Mouse (Mus musculus) embryonic facial prominence, embryonic 11.5 days (tissue): Measurements from ENCODE around the gene Zbtb8a. TPM values are rescaled to one million over a fixed set of nuclear protein-coding genes. Genes with fewer than 3 reads are reported as not detected.
A peak's percentile ranks its signal among the peaks of the same experiment; 100 is the strongest.
"Not testable (repeated sequence)": the region's sequence is repeated elsewhere in the genome, so short reads cannot be mapped to it uniquely, and the experiment has no call there.

ENCODE experiments used
- ATAC-seq: fragments of 200-750 bp; cut with Nextera tagmentation; replicated peaks from 2 replicates; pipeline ENCODE4 v1.8.0; 2017; ENCODE audit warnings: low read depth; ENCODE audit not compliant: insufficient number of reproducible peaks, low FRiP score, low TSS enrichment
- DNase-seq: peaks from one replicate; pipeline ENCODE4 v3.0.0-alpha.2; 2015; ENCODE audit warnings: low spot score
- H3K27ac ChIP-seq: fragments of 300-500 bp; sonication (generic); replicated peaks from 2 replicates; pipeline ENCODE4 v1.5.1; 2014; ENCODE audit warnings: mild to moderate bottlenecking, low read depth, low read length, control low read depth
- H3K27me3 ChIP-seq: fragments of 300-500 bp; sonication (generic); 2 replicates; pipeline ENCODE4 v1.6.1; 2014; ENCODE audit warnings: mild to moderate bottlenecking, low read length, moderate library complexity, mixed read lengths; ENCODE audit not compliant: control insufficient read depth, insufficient read depth
- H3K36me3 ChIP-seq: fragments of 300-500 bp; sonication (generic); replicated peaks from 2 replicates; pipeline ENCODE4 v1.6.1; 2014; ENCODE audit warnings: low read depth, mild to moderate bottlenecking, low read length, moderate library complexity, mixed read lengths; ENCODE audit not compliant: control insufficient read depth, insufficient read depth
- H3K4me1 ChIP-seq: fragments of 300-500 bp; sonication (generic); 2 replicates; pipeline ENCODE4 v1.6.1; 2014; ENCODE audit warnings: low read length, mixed read lengths; ENCODE audit not compliant: control insufficient read depth, insufficient read depth
- H3K4me2 ChIP-seq: fragments of 300-500 bp; sonication (generic); 2 replicates; pipeline ENCODE4 v1.6.1; 2014; ENCODE audit warnings: low read depth, mild to moderate bottlenecking, control low read depth, low read length, moderate library complexity
- H3K4me3 ChIP-seq: fragments of 300-500 bp; sonication (generic); 2 replicates; pipeline ENCODE4 v1.5.1; 2014; ENCODE audit warnings: low read depth, low read length, control low read depth
- H3K9ac ChIP-seq: fragments of 300-500 bp; sonication (generic); replicated peaks from 2 replicates; pipeline ENCODE4 v1.6.1; 2014; ENCODE audit warnings: mild to moderate bottlenecking, control low read depth, low read length
- H3K9me3 ChIP-seq: fragments of 300-500 bp; sonication (generic); replicated peaks from 2 replicates; pipeline ENCODE4 v1.6.1; 2016; ENCODE audit warnings: mild to moderate bottlenecking, low read length, inconsistent platforms, mixed read lengths; ENCODE audit not compliant: control insufficient read depth
- WGBS: fragments of 180-500 bp; shearing (Covaris S2); extraction: QIAGEN DNeasy Blood & Tissue Kit; methylation state at CpG from one replicate; pipeline ENCODE4 v1.1.7; 2014; 5-methylcytosine and 5-hydroxymethylcytosine counted together
- polyA plus RNA-seq: library from polyadenylated mRNA; unstranded; fragments of >200 nt; fragmentation: Nextera tagmentation; extraction: Ambion mirVana; gene quantifications from 2 replicates; pipeline ENCODE4 v1.2.1, GENCODE M21; 2014

Gene Zbtb8a
- polyA plus RNA-seq: 6.5 and 7.2 TPM in 2 replicates

- Histone ChIP-seq H3K4me2 (peak within 1 kb of the TSS; percentile 79), H3K9me3 (no peaks in the 10 kb centered on the region)
- 2% methylated on average over 52 of the region's 65 CpGs for WGBS
Observed at GRCm38 (mm10) chr4:129377601-129378390, at the start of gene Zbtb8a. Gene Zbtb8a (minus strand): TSS chr4:129378116.

GRCm38 (mm10) chr4:129418321-129418720, 40.4 kb upstream of the Zbtb8a start:
- ATAC-seq (no peak), DNase-seq (no peak)
- H3K4me1 ChIP-seq: no peaks in the 10 kb centered on the region
- 76% methylated on average over 5 of the region's 5 CpGs for WGBS
- no peak overlapping the region for H3K4me2 ChIP-seq
- H3K27ac ChIP-seq: no peak overlapping the region
- H3K36me3 ChIP-seq: no peaks in the 10 kb centered on the region
- no peak overlapping the region for H3K9ac ChIP-seq
- H3K9me3 ChIP-seq: no peaks in the 10 kb centered on the region
- H3K27me3 ChIP-seq: no peaks in the 10 kb centered on the region
- no peak overlapping the region for H3K4me3 ChIP-seq

More at GRCm38 (mm10) chr4:129377601-129378390, at the start of gene Zbtb8a:
- DNase-seq: peak; percentile 69
- Histone ChIP-seq H3K27ac (peak within 1 kb of the TSS; percentile 59), H3K27me3 (peaks cover 10% of the 10 kb centered on the region), H3K4me3 (peak within 1 kb of the TSS; percentile 71), H3K36me3 (no peaks in the 10 kb centered on the region), H3K4me1 (no peaks in the 10 kb centered on the region), H3K9ac (peak within 1 kb of the TSS; percentile 87)
- ATAC-seq: no peak

DNA sequence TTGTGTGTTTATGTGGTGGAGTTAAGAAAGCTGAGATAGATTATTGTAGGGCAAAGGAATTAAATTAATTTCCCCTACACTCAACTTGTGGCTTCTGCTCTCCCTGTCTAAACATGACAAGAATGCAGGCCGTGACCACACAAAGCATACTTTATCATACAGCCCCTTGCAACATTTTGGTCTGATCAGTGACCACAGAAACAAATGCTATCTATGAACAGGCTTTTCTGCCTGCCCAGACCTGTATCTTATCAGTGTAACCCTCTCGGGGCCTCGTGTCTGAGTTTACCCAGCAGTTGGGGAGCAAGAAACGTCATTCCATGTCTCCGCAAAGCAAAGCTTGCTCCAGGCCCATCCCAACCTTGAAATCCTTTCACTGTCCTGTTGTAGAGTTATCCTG, 38.6 kb upstream of the Zbtb8a start:
- no peak overlapping the region for H3K9ac ChIP-seq
- H3K27ac ChIP-seq: no peak overlapping the region
- H3K9me3 ChIP-seq: no peaks in the 10 kb centered on the region
- WGBS: 80% methylated on average over 5 of the region's 5 CpGs
- H3K36me3 ChIP-seq: no peaks in the 10 kb centered on the region
- no peaks in the 10 kb centered on the region for H3K4me1 ChIP-seq
- H3K4me3 ChIP-seq: no peak overlapping the region
- no peaks in the 10 kb centered on the region for H3K27me3 ChIP-seq
- ATAC-seq (no peak), DNase-seq (peak; percentile 6)
- no peak overlapping the region for H3K4me2 ChIP-seq

DNA sequence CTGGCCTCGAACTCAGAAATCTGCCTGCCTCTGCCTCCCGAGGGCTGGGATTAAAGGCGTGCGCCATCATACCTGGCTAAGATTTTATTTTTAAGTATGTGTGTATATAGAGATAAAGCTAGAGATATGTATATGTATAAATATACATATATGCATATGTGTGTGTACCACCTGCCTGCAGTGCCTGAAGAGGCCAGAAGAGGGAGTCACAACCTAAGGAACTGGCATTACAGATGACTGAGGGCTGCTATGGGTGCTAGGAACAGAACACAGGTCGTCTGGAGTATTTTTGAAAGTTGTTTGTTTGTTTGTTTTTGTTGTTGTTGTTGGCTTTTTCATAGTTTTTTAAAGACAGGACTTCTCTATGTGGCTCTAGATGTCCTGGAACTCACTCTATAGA, 38.0 kb upstream of the Zbtb8a start:
- Histone ChIP-seq H3K4me2 (no peak overlapping the region), H3K4me1 (no peaks in the 10 kb centered on the region), H3K27ac (no peak overlapping the region), H3K9me3 (no peaks in the 10 kb centered on the region), H3K9ac (no peak overlapping the region), H3K27me3 (no peaks in the 10 kb centered on the region), H3K36me3 (no peaks in the 10 kb centered on the region), H3K4me3 (no peak overlapping the region)
- WGBS: 92% methylated on average over 5 of the region's 5 CpGs
- DNase-seq (no peak), ATAC-seq (no peak)

DNA sequence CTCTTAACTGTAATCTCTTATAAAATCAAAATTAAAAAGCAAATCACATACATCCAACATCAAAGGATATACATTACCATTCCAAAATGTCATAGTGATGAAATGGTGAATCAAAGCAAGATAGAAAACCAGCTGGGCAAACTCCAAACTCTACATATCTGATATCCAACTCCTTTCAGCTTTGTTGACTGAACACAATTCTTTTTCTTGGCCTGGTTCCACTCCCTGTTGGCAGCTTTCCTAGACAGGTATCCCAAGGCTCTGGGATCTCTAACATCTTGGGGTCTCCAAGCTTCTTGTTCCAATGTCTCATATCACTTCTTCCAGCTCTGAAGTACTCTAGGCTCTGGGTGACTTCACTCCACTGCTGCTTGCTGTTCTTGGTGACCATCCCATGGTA, 33.1 kb upstream of the Zbtb8a start:
- no peak overlapping the region for H3K4me3 ChIP-seq
- ATAC-seq (no peak), DNase-seq (no peak)
- no peaks in the 10 kb centered on the region for H3K36me3 ChIP-seq
- H3K9me3 ChIP-seq: no peaks in the 10 kb centered on the region
- H3K27me3 ChIP-seq: no peaks in the 10 kb centered on the region
- H3K9ac ChIP-seq: no peak overlapping the region
- no peaks in the 10 kb centered on the region for H3K4me1 ChIP-seq
- H3K27ac ChIP-seq: no peak overlapping the region
- H3K4me2 ChIP-seq: no peak overlapping the region

DNA sequence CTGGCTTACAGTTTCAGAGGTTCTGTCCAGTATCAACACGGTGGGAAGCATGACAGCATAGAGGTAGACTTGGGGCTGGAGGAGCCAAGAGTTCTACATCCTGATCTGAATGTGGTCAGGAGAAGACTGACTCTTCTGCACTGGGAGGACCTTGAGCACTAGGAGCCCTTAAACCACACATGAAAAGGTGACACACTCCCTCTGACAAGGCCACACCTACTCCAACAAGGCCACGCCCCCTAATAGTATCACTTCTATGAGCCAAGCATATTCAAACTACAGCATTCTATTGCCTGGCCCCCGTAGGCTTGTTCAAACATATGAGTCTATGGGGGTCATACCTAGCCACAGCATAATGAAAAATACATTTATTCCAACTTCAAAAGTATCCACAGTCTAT, 32.6 kb upstream of the Zbtb8a start:
- not testable (repeated sequence) for H3K4me2 ChIP-seq, H3K4me1 ChIP-seq, H3K4me3 ChIP-seq, H3K9ac ChIP-seq, ATAC-seq, H3K27ac ChIP-seq, H3K27me3 ChIP-seq, H3K36me3 ChIP-seq, DNase-seq, H3K9me3 ChIP-seq
- 93% methylated on average over 3 of the region's 3 CpGs for WGBS

DNA sequence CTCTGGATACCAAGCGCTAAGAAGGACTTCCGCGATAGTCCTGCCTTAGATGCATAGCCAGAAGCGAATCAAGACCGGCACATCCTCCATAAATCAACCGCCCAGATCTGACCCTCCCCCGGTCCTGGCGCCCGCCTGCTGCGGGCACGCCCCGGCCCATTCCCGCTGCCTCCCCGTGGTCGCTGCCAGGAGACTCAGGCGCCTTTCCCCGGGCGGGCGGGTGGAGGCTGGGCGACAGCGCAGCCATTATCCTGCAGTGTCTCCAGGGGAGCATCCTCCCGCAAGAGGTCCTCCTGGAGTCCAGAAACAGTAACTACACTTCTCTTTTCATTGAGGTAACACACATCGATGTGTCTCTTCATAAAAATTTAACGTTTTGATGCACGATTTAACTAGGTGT, 28.5 kb upstream of the Zbtb8a start:
- Histone ChIP-seq H3K36me3 (no peaks in the 10 kb centered on the region), H3K4me1 (no peaks in the 10 kb centered on the region), H3K4me3 (peak overlapping the region; percentile 13), H3K27ac (no peak overlapping the region), H3K9me3 (no peaks in the 10 kb centered on the region), H3K27me3 (no peaks in the 10 kb centered on the region), H3K9ac (peak overlapping the region; percentile 4; the same call in 1 of the 2 replicates), H3K4me2 (peak overlapping the region; percentile 31)
- WGBS: 2% methylated on average over 25 of the region's 25 CpGs
- ATAC-seq (no peak), DNase-seq (peak; percentile 53)

GRCm38 (mm10) chr4:129399813-129400212, 21.9 kb upstream of the Zbtb8a start:
- H3K9ac ChIP-seq: no peak overlapping the region
- no peak overlapping the region for H3K4me3 ChIP-seq
- 84% methylated on average over 4 of the region's 4 CpGs for WGBS
- no peak overlapping the region for H3K27ac ChIP-seq
- ATAC-seq (no peak), DNase-seq (no peak)
- H3K4me1 ChIP-seq: no peaks in the 10 kb centered on the region
- H3K4me2 ChIP-seq: no peak overlapping the region
- no peaks in the 10 kb centered on the region for H3K9me3 ChIP-seq
- no peaks in the 10 kb centered on the region for H3K27me3 ChIP-seq
- H3K36me3 ChIP-seq: no peaks in the 10 kb centered on the region
